Mouse (Mus musculus): Measurements from ENCODE around the gene Bcl2a1a. TPM values are rescaled to one million over a fixed set of nuclear protein-coding genes. Genes with fewer than 3 reads are reported as not detected.
"Not testable (repeated sequence)": the region's sequence is repeated elsewhere in the genome, so short reads cannot be mapped to it uniquely, and the experiment has no call there.

Bcl2a1a gene
- 0.63 and 0.81 TPM in 2 replicates for polyA plus RNA-seq (2015; fragmentation: Nextera tagmentation; extraction: Ambion mirVana)

DNA sequence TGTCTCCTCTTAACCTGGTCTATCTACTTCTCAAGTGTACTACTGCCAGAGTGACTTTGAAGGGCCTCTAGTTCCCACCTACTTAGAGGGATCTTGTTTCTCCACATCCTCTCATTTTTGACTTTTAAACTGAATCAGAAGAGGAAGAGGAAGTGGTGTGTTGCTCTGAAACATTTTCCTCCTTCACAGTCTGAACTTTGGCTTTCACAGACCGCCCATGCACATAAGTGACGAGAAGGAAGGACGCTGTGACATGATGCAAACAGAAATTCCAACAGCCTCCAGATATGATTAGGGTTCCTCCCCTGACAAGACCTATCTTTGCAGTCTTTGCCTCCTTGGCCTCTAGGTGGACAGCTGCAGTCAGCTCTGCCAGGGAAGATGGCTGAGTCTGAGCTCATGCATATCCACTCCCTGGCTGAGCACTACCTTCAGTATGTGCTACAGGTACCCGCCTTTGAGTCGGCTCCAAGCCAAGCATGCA lies at the start of gene Bcl2a1a:
TSS of gene Bcl2a1a (plus strand) at position 231 of the 484 bp plus-strand sequence.
- not testable (repeated sequence) for H3K4me3 ChIP-seq (replicated peaks); H3K27me3 ChIP-seq; H3K4me2 ChIP-seq (replicated peaks); H3K9me3 ChIP-seq (replicated peaks); ATAC-seq (ENCODE audit: insufficient number of reproducible peaks, low FRiP score, low TSS enrichment, low read depth); H3K9ac ChIP-seq; H3K36me3 ChIP-seq; H3K4me1 ChIP-seq; H3K27ac ChIP-seq (replicated peaks)
- WGBS, result 86% methylated on average over 5 of the region's 5 CpGs

DNA sequence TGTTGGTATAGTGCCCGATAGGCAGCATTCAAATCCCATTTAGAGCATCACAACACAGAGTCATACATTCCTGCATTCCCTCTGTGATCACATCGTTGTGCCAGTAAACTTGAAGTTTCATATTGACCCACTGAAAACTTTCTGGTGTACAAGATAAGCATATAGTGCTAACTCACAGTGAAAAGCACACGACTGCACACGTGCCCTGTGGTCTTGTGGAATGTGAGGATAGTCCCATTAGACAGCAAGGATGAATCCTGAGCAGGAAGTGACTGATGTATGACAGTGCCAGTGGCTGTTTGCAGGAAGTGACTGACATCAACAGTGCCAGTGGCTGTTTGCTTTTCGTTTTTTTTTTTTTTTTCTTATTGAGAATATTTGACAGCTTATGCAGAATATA lies 40.1 kb upstream of the Bcl2a1a start:
- H3K4me3 ChIP-seq (replicated peaks); H3K9me3 ChIP-seq (replicated peaks); H3K9ac ChIP-seq; ATAC-seq (ENCODE audit: insufficient number of reproducible peaks, low FRiP score, low TSS enrichment, low read depth); H3K27me3 ChIP-seq; H3K4me1 ChIP-seq; H3K36me3 ChIP-seq; H3K27ac ChIP-seq (replicated peaks); H3K4me2 ChIP-seq (replicated peaks): not testable (repeated sequence)
- WGBS, result 70% methylated on average over 5 of the region's 5 CpGs

DNA sequence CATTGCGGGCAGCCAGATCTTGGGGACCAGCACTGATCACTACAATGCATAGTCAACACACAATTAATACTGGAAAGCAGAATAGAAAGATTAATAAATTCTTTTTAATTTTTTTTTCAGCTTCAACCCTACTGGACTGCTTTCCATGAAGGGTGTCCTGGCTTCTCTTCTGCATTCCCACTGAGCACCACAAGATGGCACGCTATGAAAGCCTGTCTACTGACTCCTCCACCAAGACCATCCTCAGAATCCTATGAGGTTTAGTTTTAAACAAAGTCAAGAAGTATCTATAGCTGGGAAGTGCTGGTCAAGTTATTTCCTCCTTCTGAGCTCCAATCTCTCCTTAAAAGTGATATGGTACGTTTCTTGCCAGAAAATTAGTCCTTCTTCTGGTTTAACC lies 18.4 kb upstream of the Bcl2a1a start:
- WGBS, result 18% methylated on average over 1 of the region's 3 CpGs
- H3K9ac ChIP-seq; H3K4me1 ChIP-seq; H3K27me3 ChIP-seq; H3K36me3 ChIP-seq; H3K27ac ChIP-seq (replicated peaks); H3K9me3 ChIP-seq (replicated peaks); H3K4me3 ChIP-seq (replicated peaks); H3K4me2 ChIP-seq (replicated peaks); ATAC-seq (ENCODE audit: insufficient number of reproducible peaks, low FRiP score, low TSS enrichment, low read depth): not testable (repeated sequence)

DNA sequence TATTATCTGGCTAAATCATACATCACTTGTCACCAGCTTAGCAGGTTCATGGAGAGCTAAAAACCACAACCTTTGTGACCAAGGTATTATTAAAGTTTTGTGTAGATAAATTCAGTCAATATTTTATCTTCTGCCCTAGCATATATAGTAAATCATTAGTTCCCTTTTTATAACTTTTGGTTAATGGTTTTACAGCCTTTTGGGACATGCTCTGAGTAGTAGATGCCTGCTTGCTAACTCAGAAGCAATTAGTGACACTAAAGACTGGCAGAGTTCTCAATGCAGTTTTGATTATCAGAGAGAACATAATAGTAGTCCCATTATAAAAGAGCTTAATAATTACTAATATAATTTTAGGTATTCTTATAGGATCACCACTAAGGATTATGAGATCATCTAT lies 5.2 kb upstream of the Bcl2a1a start:
- not testable (repeated sequence) for H3K4me3 ChIP-seq (replicated peaks); ATAC-seq (ENCODE audit: insufficient number of reproducible peaks, low FRiP score, low TSS enrichment, low read depth)

DNA sequence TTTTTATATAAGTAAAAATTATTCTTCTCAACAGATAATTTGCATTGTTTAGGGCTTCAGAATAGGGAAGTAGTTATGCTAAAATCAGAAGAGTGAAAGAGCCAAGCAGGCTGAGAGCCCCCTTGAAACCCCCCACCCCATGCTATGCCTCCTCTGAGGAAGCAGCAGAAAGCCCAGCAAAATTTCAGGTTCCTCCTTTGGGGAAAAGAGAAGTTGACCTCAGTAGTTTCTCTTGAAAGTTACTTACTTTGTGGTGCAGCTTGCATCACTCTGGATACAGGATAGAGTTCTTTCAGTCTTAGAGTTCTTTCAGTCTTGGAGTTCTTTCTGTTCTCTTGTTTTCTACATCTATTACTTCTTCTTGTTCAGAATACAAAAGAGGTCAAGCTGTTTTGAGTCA lies 3.5 kb upstream of the Bcl2a1a start:
- not testable (repeated sequence) for H3K27ac ChIP-seq (replicated peaks); H3K27me3 ChIP-seq; H3K9me3 ChIP-seq (replicated peaks); H3K36me3 ChIP-seq; H3K4me2 ChIP-seq (replicated peaks); ATAC-seq (ENCODE audit: insufficient number of reproducible peaks, low FRiP score, low TSS enrichment, low read depth); H3K4me3 ChIP-seq (replicated peaks); H3K9ac ChIP-seq; H3K4me1 ChIP-seq

More for the DNA sequence above, 5.2 kb upstream of the Bcl2a1a start:
- H3K27ac ChIP-seq (replicated peaks); H3K4me2 ChIP-seq (replicated peaks); H3K9me3 ChIP-seq (replicated peaks); H3K9ac ChIP-seq; H3K27me3 ChIP-seq; H3K4me1 ChIP-seq; H3K36me3 ChIP-seq: not testable (repeated sequence)

DNA sequence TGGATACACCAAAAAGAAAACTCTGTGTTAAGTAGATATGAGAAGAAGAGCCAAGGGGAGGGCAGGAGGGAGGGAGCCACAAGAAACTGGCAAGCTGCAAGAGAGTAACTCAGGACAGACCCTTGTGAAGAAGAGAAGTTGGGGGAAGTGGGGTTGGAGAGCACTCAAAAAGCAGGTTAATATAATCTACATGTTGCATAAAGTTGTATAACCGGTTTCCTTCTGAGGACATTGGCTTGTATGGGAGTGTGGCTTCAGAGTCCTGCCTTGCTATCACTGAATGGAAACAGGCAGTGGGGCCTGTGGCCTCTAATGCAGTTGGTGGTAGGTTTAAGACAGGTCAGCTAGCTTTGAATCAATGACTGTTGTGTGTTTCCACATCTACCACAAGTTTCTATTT lies 1.5 kb upstream of the Bcl2a1a start:
- H3K4me1 ChIP-seq; H3K4me2 ChIP-seq (replicated peaks); H3K27ac ChIP-seq (replicated peaks); H3K9me3 ChIP-seq (replicated peaks); ATAC-seq (ENCODE audit: insufficient number of reproducible peaks, low FRiP score, low TSS enrichment, low read depth); H3K27me3 ChIP-seq; H3K36me3 ChIP-seq; H3K4me3 ChIP-seq (replicated peaks); H3K9ac ChIP-seq: not testable (repeated sequence)
- 56% methylated on average over 1 of the region's 1 CpGs for WGBS

DNA sequence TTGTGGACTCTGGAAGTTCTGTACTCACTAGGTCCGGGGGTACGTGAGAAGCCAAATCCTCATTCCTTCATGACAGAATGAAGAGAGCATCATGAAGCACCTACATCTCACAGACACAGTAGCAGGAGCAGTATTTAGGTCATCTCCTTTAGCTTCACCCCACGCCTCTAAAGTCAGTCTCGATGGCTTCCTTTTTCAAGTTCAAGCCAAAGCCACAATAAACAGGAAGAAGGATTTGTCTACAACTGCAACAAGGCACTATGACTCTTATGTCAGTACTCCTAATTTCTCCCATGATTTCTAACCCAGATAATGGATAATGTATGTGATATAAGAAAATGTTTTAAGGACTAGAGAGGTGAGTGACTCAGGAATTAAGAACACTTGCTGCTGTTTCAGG lies 665 bp upstream of the Bcl2a1a start:
- not testable (repeated sequence) for H3K9ac ChIP-seq; H3K9me3 ChIP-seq (replicated peaks); ATAC-seq (ENCODE audit: insufficient number of reproducible peaks, low FRiP score, low TSS enrichment, low read depth); H3K27ac ChIP-seq (replicated peaks); H3K4me3 ChIP-seq (replicated peaks); H3K27me3 ChIP-seq; H3K36me3 ChIP-seq; H3K4me1 ChIP-seq; H3K4me2 ChIP-seq (replicated peaks)
- WGBS, result 81% methylated on average over 3 of the region's 4 CpGs

DNA sequence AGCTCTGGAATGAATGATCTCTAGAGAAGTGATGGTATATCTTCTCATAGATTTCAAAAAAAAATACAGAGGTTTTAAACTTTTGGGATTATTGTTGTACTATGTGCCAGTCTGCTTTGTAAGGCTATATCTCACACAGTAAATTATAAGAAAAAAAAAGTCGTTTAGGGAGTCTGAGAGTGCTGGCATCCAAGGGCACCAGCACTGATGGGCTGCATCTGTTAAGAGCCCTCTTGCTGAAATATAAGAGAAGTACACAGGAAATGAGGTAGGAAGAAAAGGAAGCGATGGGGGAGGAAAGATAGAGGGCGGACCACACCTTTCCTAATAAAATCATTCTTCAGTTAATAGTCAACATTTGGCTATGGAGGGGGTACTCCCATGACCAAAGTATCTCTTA lies 2.2 kb downstream of the Bcl2a1a start:
- no peak for ATAC-seq (ENCODE audit: insufficient number of reproducible peaks, low FRiP score, low TSS enrichment, low read depth)
- H3K27me3 ChIP-seq, result no peaks in the 10 kb centered on the region
- H3K4me2 ChIP-seq (replicated peaks), result no peak overlapping the region
- no peaks in the 10 kb centered on the region for H3K36me3 ChIP-seq
- H3K27ac ChIP-seq (replicated peaks), result no peak overlapping the region
- H3K4me3 ChIP-seq (replicated peaks), result no peak overlapping the region
- H3K9ac ChIP-seq, result no peak overlapping the region
- no peaks in the 10 kb centered on the region for H3K9me3 ChIP-seq (replicated peaks)
- WGBS, result 72% methylated on average over 3 of the region's 3 CpGs
- no peaks in the 10 kb centered on the region for H3K4me1 ChIP-seq

DNA sequence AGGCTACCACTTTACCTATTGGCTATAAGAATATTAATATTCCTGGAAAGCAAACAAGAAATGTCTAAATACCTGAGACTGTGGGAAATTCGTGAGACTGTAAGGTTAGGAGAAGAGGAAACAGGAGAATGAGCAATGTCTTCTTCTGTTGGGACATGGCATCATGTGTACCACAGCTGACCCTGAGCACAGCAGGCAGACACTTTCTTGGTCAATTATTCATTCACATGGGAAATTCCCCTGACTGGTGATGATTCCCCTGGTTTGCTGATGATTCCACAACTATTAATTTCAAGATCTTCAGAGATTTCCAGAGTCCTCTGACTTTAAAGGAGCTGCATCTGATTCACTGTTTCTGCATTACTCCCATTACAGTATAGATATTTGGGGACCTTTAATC lies 3.3 kb downstream of the Bcl2a1a start:
- WGBS, result 34% methylated on average over 1 of the region's 1 CpGs
- not testable (repeated sequence) for H3K9ac ChIP-seq; H3K9me3 ChIP-seq (replicated peaks); H3K36me3 ChIP-seq; H3K4me1 ChIP-seq; H3K27me3 ChIP-seq; H3K27ac ChIP-seq (replicated peaks); ATAC-seq (ENCODE audit: insufficient number of reproducible peaks, low FRiP score, low TSS enrichment, low read depth); H3K4me2 ChIP-seq (replicated peaks); H3K4me3 ChIP-seq (replicated peaks)

DNA sequence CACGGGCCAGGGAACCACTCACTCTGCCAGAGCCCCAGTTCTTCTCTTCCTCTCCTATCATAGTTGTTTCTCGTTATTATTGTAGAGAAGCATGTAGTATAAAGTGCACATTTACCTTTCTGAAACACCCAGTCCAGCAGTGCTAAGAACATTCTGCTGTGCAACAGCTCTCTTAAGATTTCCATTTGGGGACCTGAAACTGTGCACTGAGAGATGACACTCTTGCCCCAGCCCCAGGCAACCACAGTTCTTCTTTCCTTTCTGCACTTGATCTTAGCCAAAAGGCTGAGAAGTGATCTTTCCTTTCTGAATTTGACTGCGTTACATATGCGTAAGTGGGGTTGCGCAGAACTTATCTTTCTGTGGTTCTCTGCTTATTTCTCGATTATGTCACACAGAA lies 9.8 kb downstream of the Bcl2a1a start:
- H3K4me1 ChIP-seq; H3K27ac ChIP-seq (replicated peaks); H3K9me3 ChIP-seq (replicated peaks); H3K27me3 ChIP-seq; H3K4me2 ChIP-seq (replicated peaks); H3K36me3 ChIP-seq; ATAC-seq (ENCODE audit: insufficient number of reproducible peaks, low FRiP score, low TSS enrichment, low read depth); H3K4me3 ChIP-seq (replicated peaks); H3K9ac ChIP-seq: not testable (repeated sequence)
- whole genome bisulfite sequencing, result 71% methylated on average over 1 of the region's 6 CpGs

DNA sequence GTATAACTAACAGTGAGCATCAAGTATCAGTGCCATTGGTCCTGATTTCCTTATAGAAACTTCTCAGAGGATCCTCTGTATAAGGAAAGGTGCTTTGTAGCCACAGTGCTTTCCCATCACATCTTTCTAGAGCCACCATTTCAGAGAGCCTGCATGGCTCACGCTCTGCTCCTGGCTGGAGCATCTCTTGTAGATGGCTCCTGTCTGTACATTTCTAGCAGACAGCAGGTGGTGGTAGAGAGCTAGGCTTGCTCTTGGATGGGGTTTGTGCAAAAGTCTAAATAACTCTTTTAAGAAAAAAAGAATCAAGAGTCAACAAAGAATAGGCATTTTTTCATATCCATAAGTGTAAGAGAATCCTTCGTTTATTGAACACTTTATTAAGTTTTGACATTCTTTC lies 12.8 kb downstream of the Bcl2a1a start:
- H3K4me2 ChIP-seq (replicated peaks); H3K9ac ChIP-seq; H3K4me1 ChIP-seq; H3K9me3 ChIP-seq (replicated peaks); ATAC-seq (ENCODE audit: insufficient number of reproducible peaks, low FRiP score, low TSS enrichment, low read depth); H3K27me3 ChIP-seq; H3K36me3 ChIP-seq; H3K27ac ChIP-seq (replicated peaks); H3K4me3 ChIP-seq (replicated peaks): not testable (repeated sequence)
- WGBS, result 58% methylated on average over 1 of the region's 2 CpGs

DNA sequence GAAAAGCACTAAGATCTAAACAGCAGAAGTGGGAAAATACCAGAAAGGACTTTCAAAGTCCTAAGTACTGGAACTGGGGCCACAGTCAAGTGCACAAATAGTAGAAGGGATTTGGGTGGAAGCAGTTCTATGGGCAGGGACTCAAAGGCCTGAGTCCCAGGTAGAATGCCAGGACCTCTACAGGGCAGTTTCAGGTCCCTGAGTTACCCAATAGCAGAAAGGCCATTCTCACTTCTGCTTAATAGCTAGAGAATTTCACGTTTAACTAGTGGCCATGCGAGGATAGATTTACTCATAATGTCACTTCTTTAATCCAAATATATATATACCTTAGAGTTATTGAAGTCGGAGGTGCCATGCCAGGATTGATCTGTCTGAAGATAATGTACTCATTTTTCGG lies 20.2 kb downstream of the Bcl2a1a start:
- H3K4me3 ChIP-seq (replicated peaks); ATAC-seq (ENCODE audit: insufficient number of reproducible peaks, low FRiP score, low TSS enrichment, low read depth); H3K9me3 ChIP-seq (replicated peaks); H3K9ac ChIP-seq; H3K4me1 ChIP-seq; H3K27me3 ChIP-seq; H3K36me3 ChIP-seq; H3K4me2 ChIP-seq (replicated peaks); H3K27ac ChIP-seq (replicated peaks): not testable (repeated sequence)
- 80% methylated on average over 4 of the region's 4 CpGs for WGBS
